Mouse (Mus musculus) thymus, postnatal 36 days (tissue): ENCODE results near the gene Teddm1a.
"Not testable (repeated sequence)": the region's sequence is repeated elsewhere in the genome, so short reads cannot be mapped to it uniquely, and the experiment has no call there.

Source experiments
- DNase-seq, 2 experiments: peaks; one replicate each; pipeline ENCODE4 v3.0.0; 2022; ENCODE audit warnings: mixed read lengths in 2 of 2

Teddm1a gene

DNA sequence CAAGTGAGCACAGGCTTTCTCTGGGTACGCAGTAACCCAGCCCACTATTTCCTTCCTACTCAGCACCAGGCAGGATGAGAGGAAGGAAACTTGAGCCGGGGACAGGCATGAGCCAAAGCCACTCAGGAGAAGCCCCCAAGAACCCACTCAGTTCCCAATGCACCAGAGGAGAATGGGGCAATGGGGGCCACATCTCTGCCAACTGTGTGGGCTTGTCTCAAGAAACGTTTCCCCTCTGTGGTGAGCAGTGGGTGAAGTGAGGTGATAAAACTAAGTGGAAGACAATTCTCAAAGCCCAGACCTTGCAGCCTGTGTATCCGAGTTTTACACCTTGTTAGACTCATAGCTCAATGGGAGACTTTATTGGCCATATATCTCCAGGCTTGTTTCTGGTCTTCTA, at the start of gene Teddm1a:
Teddm1a (plus strand) TSS at position 301 of the 400 bp plus-strand sequence.
- no peak for DNase-seq

DNA sequence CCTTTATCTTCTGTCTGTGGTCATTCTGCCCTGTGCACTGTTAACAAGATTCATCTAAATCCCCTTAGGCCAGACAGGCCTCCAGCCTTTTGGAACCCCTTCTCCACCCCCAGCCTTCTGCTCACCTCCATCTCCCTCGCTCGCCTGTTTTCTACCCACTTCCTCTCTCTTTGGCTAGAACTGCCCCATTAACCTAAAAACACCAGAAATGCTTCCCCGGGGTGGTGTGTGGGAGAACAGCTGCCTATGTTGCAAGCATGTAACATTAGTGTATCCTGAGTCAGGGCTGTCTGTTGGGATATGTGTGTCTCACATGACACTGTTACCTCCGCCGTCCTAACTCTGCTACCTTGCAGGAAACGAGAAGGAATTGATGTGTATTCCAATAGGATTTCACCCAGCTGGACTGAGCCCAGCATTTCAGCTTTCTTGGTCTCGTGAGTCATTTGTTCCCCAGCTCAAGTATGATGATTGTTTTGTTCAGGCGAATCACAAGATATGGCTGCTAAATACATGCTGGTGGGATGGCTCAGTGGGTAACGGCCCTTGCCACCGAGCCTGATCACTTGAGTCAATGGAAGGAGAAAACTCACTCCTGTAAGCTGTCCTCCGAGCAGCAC, 49.3 kb upstream of the Teddm1a start:
- DNase-seq = peak; percentile 62 to 79

DNA sequence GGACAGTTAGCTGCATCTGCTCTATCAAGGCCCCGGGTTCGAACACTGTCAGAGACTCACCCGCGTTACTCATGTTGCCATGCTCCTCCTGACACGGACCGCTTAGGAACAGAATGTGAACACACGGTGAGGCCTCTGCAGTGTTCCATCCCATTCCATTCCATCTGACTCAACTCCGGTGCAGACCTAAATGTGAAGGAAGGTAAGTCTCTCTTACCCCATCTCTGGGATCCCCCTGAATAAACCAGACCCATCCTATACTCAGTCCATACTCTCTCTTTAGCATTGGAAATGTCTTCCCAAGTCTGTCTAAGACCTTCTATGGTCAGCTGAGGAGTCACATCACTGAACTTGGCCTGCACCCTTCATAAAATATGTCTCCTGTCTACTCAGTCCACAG, 47.5 kb upstream of the Teddm1a start, which contains the start of gene Rgsl1:
Rgsl1 (minus strand) TSS at position 101 of the 400 bp plus-strand sequence.
- no peak for DNase-seq

DNA sequence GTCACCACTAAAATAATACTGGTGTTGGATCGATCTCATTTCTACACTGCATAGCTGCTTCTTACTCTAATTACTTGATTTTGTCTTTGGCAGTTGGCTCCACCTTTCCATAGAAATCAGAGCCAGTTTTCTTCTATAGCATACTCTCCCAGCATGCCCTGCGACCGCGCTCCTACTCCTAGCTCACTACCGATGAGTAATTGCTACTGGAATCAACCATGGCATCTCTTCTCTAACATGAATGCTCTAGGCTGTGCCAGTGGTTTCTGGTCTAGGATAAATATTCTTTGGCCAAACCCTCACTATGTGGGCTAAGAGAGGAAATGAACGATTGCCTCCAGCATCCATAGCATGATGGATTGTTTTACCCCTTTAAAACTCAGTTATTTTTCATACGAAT, 45.1 kb upstream of the Teddm1a start:
- DNase-seq = no peak

DNA sequence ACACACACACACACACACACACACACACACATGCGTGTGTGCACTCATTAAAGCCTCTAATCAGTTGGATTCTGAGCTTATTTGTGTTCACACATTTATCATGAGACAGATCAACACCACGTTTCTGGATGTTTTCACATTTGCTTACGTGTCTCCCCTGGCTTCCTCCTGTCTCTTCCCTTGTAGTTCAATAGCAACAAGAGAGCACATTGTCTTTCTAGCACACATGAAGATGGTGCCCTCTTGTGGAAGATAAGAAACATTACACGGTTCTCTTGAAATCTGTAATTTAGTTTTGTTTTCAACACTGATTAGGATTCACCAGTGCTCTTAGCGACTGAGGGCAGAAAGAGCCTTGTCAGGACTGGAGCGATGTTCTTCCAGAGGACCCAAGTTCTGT, 44.7 kb upstream of the Teddm1a start:
- peak in 1 of 2 experiments; percentile 19 for DNase-seq

DNA sequence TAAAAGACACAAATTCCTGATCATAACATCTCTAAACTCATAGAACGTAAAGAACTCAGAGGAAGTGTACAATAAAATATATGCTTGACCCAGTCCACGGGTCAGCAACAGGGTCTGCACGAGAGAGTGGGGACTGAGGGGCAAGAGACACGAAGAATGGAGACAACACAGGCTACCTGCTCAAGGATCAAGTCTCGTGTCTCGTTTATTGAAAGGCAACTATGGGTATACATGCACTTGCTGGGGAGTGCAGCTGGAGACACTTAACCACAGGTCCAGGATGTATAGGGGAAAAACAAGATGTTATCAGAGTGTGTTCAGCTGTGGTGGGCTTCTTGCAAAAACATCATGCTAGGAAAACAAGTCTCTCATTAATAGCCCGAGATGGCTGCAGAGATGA, 38.8 kb upstream of the Teddm1a start:
- DNase-seq = peak; percentile 32 to 43

DNA sequence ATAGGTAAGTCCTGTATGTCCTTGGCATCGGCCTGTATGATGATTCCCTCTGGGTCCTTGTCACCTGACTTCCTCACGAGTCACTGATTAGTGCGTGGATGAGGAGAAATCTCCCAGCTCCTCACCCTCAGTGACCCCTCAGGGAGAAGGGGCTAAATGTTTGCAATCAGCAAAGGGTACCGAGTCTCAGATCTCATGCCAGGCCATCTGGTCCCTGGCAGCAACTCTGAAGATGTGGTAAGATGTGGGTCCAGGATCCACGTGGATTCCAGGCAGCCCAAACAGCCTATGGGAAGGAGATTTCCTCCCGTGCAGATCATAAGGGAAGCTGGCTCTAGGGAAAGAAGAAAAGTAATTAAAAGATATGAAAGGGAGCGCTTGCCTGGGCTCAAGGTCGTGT, 35.6 kb upstream of the Teddm1a start:
- no peak for DNase-seq

DNA sequence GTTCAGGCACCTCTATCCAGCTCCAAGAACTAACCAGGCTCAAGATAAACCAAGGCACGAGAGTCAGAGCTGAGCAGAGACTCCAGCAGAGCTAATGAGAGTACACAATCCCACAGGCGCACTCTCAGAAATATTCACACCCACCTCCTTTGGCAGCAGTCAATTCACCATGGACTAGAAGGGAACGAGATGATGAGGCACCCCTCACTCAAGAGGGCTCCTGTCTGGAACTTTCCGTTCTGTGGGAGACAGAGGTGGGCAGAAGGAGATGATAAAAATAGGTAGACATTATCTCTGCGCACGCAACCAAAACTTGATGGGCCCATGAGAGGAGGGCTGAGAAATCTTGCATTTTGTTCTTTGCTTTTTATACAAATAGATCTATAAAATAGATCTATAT, 17.5 kb upstream of the Teddm1a start, which contains the start of gene Teddm1b:
Teddm1b (plus strand) TSS at position 301 of the 400 bp plus-strand sequence.
- DNase-seq = no peak

DNA sequence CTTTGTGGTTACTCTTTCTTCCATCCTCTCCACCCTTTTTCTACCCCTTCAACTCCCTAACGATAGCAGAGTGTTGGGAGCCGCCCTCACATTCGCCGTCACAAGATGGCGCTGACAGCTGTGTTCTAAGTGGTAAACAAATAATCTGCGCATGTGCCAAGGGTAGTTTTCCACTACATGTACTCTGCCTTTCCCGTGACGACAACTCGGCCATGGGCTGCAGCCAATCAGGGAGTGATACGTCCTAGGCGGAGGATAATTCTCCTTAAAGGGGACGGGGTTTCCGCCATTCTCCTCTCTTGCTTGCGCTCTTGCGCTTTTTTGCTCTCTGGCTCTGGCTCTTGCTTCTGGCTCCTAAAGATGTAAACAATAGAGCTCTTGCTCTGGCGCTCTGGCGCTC, 11.2 kb upstream of the Teddm1a start:
- not testable (repeated sequence) for DNase-seq

DNA sequence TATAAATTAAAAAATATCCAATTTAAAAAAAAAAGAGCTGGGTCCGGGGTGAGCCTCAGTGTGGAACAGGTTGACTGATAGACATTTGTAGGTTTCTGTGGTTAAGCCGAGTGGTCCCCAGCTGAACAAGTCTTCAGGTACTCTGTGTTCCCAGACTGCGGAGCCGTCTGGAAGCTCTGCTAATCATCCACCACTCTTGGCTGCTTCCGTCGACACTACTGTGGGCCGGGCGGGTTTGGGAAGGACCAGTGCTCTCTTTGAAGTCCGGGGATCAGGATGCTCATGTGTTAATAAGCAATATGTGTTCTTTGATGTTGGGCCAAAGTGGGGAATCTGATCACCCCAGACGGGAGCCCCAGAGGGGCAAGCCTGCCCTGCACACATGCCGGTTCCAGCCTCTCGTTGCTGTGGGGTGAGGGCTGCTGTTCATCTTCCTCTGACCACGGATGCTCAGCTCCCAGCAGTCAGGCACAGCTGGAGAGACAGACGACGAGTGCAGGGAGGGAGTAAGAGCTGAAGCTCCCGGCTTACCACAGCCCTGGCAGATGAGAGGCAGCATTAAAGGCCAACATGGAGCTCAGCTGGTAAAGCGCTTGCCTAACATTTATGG, 5.4 kb upstream of the Teddm1a start:
- no peak for DNase-seq

DNA sequence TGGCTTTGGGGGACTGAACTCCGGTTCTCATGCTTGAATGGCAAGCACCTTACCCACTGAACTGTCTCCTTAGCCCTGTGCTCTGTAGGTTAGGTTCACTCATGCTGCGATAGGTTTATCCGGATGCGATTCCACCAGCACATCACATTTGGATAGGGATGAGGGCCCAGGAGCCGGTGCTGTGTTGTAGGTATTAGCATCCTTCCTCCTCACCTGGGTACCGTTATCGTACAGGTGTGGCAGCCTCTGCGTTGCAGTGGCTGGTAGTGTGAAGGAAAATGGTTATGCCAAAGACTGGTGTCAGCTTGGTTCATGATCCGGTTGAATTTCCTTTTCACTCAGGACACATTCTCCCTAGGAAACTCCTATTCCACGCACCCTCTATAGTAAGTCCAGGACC, 1.4 kb upstream of the Teddm1a start:
- no peak for DNase-seq

DNA sequence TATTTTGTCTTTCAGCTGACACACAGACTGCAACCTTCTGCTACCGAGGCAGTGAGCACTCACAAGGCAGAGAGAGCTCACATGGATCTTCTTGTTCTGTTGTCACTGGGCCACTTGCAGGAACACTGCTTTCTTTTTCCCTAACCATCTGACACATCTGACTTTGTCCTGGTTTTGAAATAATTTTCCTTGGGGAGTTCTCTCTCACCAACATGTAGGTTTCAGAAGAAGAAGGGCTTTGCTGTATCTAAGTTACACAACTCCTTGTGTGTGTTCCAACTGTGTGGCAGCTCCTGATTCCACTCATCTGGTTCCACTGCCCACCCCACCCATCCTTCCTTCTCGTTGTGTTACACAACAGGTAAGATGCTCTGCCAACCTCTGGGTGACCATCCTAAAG, 2.2 kb downstream of the Teddm1a start:
- no peak for DNase-seq

DNA sequence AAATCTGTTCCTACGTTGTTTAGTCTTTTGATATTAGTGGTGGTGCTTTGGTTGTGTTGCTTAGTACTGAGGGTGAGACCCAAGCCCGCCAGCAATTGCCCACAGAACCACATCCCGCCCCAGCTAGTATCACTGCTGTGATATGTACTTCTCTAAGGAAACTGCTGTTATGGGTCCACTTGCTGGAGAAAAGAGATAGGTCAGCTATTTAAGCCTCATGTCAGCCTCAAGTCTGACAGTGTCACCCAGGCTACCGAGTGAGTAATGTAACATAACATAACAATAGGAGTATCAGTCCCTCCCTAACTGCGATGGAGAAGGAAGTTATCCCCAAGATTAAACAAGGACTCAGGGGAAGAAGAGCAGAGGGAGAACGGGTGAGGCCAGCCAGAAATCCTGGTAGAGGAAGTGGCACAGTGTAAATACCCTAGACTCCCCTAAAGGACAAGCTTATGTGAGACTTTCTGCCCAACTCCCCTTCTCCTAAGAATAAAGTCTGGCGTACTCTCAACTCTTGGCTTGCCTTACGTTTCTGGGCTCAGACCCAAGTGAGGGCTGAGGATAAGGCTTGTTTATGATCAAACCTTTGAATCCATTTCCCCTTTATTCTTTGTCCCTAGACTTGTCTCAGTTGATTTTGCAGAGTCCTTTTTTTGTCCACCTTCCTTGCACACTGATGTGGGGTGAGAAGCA, 2.8 kb downstream of the Teddm1a start:
- DNase-seq = no peak

DNA sequence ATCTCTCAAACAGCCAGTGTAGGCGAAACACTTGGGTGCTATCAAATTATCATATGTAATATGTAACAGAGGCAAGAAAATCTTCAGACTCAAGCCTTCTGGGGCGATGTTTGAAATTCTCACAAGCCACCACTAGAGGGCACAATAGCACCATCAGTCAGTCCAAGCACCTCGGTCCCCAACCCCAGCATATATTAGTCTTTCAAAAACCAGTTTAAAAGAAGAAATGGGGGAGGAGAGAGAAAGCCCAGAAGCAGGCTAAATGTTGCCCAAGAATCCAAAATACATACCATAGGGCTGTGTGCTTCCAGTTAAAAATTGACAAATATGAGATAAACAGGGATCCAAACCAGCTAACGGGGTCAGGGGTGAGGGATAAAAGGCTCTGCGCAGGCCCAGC, 3.4 kb downstream of the Teddm1a start:
- peak; percentile 60 to 64 for DNase-seq

DNA sequence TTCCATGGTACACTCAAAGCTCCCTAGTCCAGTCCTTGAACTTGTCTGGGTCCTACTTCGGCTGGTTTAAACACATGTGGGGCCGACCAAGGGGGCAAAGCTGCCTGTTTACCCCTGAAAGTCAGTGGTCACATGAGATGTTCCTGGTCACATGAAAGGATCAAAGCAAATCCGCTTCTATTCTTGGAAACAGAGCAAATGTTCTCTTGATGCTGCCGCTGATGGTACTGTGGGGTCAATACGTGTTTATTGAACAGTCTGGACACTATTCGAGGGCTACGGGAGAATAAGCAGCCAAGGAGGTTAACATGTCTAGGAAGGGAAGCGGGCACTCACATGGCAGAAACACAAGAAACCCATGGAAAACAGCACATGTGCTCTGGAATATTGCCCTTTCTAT, 5.7 kb downstream of the Teddm1a start:
- no peak for DNase-seq

DNA sequence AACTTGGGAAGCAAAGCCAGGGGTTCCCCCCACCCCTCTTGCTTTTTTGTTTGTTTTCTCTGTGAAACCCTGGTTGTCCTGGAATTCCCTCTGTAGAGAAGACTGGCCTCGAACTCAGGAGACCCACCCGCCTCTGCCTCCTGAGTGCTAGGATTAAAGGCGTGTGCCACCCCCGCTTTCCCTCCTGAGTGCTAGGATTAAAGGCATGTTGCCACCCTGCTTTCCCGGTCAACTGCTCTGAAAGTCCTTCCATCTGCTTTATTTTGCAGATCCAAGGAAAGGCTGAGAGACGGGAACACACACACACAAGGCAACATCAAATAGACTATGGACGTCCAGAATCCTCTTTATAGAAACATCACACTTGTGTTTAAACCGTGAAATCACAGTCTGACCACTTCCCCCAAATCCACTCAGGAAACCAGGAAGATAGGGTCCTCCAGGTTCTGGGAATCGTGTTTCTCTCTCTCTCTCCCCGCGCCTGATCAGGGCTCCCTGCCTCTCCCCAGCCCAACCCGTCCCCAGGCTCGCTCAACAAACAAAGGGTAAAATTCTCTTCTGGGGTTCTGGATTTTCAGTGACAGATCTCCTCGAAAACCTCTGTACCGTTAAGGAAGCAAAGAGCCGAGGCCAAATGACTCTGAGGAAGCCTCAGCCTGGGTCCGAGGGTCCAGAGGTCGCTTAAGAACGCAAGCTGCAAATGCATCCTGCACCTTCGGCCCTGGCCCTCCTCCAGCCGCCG, 7.6 kb downstream of the Teddm1a start:
- no peak for DNase-seq

DNA sequence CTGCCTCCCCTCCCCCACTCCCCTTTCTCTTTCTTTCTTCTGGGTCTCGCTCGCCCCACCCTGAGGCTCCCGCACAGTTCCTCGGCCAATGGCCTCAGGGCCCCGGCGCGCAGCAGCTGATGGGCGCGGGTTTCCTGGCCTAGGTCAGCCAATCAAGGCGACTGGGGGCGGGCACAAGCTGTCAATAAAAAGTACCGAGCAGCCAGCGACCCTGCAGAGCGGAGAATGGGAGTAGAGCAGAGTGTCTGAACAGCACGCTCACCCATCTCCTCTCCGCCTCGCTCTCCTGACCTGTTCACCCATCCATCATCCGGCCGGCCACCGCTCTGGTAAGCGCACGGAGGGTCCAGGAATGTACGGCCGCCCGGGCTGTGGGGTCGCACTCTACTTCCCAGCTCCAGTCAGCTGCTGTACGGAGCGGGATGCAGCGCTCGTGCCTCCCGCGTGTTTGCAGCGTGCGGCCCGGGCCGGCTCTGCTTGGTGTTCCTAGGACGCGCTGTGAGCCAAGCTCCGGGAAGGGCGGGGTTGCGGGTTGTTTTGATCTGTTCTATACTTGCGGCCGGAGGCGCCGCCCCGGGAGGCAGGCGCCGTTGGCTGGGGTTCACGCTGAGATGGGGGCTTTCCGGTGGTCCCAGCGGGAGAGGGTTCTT, 8.3 kb downstream of the Teddm1a start, which contains the start of the genes Glul and Teddm2:
Glul (plus strand) TSS at position 214 of the 650 bp plus-strand sequence.
Teddm2 (minus strand) TSS at position 498 of the 650 bp plus-strand sequence.
- DNase-seq = peak; percentile 95 to 98

DNA sequence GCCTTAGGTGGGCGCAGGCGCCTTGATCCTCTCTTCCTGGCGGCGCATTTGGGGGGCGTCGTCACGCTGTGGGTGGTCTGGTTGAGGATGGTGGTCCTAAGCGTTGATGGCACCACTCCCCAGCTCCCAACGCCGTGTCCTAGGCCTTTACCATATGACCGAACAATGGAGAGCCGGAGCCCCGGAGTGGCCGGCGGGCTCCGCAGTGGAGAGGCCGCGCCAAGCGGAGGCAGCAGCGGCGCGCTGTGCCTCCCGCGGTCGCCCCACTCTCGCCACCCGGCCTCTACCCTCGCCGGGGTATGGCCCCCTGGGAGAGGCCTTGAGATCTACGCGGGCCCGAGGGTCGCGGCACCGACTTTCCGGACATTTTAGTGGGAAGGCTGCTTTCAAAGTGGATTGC, 8.8 kb downstream of the Teddm1a start:
- DNase-seq = no peak

DNA sequence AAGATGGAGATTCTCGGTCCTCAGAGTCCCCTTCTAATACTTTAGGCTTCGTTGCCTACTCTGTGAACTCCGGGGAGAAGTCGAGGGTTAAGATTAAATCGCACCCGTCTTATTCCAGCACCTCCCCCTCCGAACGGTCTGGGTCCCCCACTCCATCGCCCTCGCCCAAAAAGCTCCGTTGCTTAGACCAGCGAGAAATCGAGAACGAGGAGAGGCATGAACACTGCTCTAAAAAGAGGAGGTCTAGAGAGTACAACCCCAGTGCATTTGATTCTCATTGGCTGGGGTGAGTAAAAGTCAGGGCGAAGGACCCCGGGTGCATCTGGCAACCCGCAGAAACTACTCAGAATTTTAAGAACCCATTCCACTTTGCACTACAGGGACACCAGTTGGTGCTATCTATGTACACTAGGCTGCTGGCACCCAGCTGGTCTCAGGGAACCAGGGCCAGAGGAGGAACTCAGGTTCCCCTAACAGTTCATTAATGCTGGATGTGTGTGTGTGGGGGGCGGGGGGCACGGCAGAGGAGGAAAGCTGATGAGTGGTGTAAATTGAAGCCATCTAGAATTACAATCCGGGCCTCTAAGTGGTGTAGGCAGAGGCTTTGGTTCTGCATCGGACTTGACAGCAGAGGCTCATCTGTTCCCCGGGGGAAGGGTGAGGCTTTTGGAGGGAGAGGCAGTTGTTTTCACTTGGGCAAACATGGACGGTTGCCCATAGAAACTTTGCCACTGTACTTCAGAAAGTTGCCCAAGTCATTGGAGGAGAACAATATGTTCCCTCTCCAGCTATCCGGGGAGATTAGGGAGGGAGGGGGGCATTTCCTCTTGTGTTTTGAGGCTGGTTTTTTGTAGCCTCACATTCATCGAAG, 9.6 kb downstream of the Teddm1a start:
- DNase-seq = peak; percentile 19 to 25

DNA sequence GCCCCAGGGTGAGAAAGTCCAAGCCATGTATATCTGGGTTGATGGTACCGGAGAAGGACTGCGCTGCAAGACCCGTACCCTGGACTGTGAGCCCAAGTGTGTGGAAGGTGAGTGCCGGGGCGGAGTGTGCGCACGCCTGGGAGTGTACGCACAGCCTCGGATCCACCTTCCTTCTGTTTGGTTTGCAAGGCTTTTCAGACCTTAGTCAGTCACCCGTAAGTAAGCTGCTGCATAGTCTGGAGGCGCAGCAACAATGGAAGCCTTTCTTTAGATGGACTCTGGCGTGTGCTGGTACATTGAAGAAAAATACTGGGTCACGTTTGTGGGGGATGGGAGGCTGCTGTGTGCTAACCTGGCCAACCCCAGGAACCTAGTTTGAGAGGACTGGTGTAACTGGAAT, 11.5 kb downstream of the Teddm1a start:
- no peak for DNase-seq

DNA sequence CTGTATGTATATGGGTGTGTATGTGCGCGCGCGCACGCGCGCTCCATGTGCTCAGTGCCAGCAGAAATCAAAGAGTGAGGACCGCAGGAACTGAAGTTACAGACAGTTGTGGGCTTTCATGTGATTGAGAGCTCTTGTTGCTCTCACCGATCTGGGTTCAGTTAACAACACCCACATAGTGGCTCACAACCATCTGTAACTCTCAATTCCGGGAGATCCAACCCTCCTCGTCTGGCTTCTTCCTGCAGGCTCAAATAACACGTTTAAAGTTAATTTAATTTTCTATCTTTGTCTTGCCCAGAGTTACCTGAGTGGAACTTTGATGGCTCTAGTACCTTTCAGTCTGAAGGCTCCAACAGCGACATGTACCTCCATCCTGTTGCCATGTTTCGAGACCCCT, 12.7 kb downstream of the Teddm1a start:
- no peak for DNase-seq

DNA sequence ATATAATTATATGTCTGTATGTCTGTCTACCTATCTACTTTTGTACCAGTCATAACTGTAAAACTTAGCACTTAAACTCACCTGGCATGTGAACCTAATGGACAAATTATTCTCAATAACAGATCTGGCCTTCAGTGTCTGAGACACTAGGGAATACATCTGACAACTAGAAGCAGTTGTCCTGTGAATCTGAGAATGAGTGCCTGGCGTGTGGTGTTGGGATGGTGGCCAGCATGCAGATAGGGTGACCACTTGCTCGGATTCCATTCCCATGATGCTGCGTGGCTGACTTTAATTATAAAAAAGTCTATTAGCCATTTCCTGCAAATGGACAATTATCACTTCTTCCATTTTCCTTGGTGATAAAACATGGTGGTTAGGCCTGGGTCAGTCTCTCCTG, 14.3 kb downstream of the Teddm1a start:
- no peak for DNase-seq
